Mouse (Mus musculus): ENCODE data around the gene Elmo1. TPM values are rescaled to one million over a fixed set of nuclear protein-coding genes. Genes with fewer than 3 reads are reported as not detected.
A peak's percentile ranks its signal among the peaks of the same experiment; 100 is the strongest.

Gene Elmo1
- polyA plus RNA-seq, 1 experiment: 1.7 TPM

DNA sequence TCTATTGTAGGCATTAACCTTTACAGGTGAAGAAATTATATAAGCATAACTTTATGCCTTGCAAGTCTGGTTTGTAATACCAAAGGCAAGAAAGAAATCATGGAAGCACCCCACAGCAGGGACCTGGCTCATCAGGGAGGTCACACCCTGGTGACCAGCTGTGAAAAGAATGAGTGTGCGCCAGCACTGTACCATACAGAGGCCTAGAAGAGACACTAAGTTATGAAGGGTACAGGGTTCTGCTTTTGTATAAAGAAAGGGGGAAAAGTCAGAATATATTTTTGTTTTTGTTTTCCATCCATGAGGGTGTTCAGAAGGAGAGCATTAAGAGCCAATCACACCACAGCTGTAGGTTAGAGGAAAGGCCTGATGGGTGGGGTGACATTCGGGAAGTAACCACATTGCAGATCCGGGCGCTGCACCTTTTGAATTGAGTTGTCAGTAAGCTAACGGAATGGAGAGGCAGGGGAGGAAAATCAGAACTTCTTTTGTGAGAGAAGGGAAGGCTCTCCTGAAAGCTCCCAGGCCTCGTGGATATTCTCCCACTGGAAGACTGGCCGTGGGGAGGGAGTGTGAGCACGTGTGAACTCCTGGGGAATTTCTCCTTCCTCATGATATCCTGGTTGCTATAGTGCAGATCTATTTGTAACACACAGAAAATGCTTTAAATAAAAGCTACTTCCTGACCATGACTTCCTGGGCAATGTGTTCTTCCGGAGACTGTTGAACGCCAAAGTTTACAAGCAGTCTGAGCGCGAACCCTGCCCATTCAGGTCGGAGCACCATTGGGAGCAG, 94.0 kb downstream of the Elmo1 start:
- H3K27ac ChIP-seq (replicated peaks; ENCODE audit: low read depth, low read length): peak overlapping the region; percentile 64
- peaks cover 66% of the 10 kb centered on the region for H3K4me1 ChIP-seq (ENCODE audit: control insufficient read depth, insufficient read depth, insufficient read length, low read length)
- peak overlapping the region; percentile 17 for H3K4me3 ChIP-seq (ENCODE audit: insufficient read depth, low read depth, low read length)

DNA sequence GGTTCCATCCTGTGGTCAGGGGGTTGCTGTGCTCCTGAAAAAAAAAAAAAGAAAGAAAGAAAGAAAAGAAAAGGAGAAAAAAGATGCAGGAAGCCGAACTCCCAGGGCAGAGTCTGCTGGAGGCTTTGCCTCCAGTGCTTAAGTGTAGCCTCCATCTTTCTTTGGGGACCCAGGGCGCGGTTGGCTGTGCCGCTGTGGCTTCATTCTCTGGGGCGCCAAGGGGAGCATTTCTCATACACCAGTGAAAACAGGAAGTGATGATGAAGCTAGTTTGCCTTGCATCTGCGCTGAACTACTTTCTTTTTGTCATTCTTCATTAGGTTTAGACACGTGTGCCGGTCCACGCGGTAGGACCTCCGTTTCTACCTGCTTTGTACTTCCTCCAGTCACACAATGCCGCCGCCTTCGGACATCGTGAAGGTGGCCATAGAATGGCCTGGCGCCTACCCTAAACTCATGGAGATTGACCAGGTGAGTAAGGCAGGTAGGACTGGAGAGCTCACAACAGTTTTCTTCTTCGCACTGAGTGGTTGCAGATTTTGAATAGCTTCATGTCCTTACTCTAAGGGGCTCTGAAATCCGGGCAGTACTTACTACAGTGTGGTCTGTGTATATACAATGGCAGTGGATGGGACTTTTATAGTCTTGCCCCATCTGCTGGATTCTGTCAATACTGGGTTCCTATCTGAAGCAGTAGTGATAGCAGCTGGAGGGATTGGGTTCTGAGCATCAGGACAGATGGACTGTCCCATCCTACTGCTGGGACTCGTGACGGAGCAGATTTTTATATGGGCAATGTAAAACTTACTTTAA, 94.8 kb downstream of the Elmo1 start:
- Histone ChIP-seq H3K4me3 (ENCODE audit: insufficient read depth, low read depth, low read length) (peak overlapping the region; percentile 17), H3K27ac (replicated peaks; ENCODE audit: low read depth, low read length) (peak overlapping the region; percentile 64), H3K4me1 (ENCODE audit: control insufficient read depth, insufficient read depth, insufficient read length, low read length) (peaks cover 65% of the 10 kb centered on the region)

DNA sequence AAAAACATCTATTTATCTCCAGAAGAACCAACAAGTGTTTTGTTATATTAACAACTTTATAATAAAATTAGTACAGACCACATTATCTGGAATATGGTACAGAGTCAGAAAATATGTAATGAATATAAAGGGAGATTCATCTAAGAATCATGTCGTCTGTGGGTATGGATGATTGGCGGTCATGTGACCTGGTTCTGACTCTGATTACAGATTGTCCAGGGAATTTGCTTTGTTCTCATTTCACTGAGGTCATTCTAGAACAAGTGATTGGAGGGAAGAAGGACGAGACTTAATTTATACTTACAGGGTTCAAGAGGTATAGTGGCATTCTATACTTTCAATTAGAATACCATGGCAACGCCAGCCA, 95.4 kb downstream of the Elmo1 start:
- Histone ChIP-seq H3K27ac (replicated peaks; ENCODE audit: low read depth, low read length) (no peak overlapping the region), H3K4me3 (ENCODE audit: insufficient read depth, low read depth, low read length) (no peak overlapping the region), H3K4me1 (ENCODE audit: control insufficient read depth, insufficient read depth, insufficient read length, low read length) (peaks cover 60% of the 10 kb centered on the region)

DNA sequence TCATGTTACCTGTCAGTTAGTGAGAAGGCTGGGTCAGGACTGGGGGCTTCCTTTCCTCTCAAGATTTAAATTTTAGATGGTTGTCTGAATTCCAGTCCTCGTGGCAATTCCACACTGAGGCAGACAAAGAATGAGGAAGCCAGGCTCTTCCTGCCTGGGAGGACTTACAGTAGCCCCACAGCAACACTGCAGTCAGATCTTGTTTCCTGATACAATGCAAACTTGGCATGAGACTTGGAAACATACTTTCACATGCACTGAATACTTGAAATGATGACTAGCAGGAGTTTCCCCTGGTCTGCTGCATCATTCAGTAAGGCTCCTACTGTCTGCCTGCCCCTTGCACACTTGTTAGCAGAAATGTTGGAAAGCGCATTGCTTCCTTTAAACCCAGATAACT, 97.3 kb downstream of the Elmo1 start:
- no peak overlapping the region for H3K4me3 ChIP-seq (ENCODE audit: insufficient read depth, low read depth, low read length)
- H3K27ac ChIP-seq (replicated peaks; ENCODE audit: low read depth, low read length): no peak overlapping the region; the same call in 1 of the 2 replicates
- H3K4me1 ChIP-seq (ENCODE audit: control insufficient read depth, insufficient read depth, insufficient read length, low read length): peaks cover 50% of the 10 kb centered on the region

DNA sequence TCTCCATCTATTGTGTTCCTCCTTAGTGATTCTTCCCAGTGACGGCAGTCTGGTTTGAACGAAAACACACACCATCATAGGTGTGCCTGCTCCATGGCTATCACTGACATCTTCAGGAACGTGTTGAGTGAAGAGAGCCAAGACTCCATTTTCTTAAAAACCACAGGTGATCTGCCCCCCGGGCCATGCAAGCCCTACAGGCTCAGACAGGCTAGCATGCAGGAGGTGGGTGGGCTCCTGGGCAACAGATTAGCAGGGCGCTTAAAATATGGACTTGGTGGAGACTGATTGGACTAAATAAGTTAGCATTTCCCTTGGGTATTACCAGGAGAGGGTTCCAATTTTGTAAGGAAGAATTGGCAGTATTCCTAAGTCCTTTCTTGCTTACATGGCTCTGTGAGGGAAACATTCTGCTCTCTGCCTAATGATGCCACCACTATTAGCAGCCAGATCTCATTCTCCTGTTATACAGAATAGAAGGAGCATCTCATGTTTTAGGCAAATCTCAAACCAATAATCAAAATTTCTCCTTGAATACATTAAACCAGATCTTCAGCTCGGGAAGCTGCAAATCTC, 101.7 kb downstream of the Elmo1 start:
- no peak overlapping the region for H3K27ac ChIP-seq (replicated peaks; ENCODE audit: low read depth, low read length)
- H3K4me1 ChIP-seq (ENCODE audit: control insufficient read depth, insufficient read depth, insufficient read length, low read length): peaks cover 20% of the 10 kb centered on the region; the same call in 1 of the 2 replicates
- no peak overlapping the region for H3K4me3 ChIP-seq (ENCODE audit: insufficient read depth, low read depth, low read length)

DNA sequence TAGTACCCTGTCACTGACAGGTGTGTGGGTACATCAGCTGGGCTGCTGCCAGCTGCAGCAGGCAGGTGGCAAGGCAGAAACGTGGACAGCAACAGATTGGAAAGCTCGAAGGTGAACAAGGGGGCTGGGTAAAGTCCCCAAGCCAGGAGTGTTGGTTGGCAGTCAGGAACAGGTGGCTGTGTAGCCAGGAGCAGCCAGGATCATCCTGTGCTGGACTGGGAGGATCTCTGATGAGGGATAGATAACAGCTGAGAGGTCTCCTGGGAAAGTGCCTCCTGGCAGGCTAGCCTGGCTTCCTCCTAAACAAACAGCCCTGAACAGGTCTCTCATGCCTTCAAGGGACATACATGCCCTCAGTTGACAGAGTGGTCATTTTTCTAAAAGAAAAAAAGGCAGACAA, 110.2 kb downstream of the Elmo1 start:
- H3K4me3 ChIP-seq (ENCODE audit: insufficient read depth, low read depth, low read length): no peak overlapping the region
- H3K4me1 ChIP-seq (ENCODE audit: control insufficient read depth, insufficient read depth, insufficient read length, low read length): 0 out of 2 replicates have a peak, but pooled peaks cover 4% of the 10 kb centered on the region
- no peak overlapping the region for H3K27ac ChIP-seq (replicated peaks; ENCODE audit: low read depth, low read length)

DNA sequence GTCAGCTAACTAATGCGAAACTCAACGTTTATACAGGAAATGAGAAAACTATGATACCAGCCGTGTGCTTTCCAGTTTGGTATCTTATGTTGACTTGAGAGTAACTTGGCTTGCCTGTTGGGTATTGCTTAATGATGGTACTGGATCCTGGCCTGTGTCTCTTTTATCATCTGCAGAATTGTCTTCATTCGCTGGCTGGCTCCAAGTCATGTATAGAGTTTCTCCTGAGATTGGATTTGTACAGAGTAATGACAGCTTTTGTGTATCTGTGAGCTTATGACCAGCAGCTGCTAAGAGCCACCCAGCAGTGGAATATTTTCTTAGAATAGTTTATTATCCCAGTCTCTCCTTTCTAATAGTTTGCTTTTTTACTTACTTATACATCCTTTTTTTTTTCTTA, 112.2 kb downstream of the Elmo1 start:
- 0 out of 2 replicates have a peak, but pooled peaks cover 4% of the 10 kb centered on the region for H3K4me1 ChIP-seq (ENCODE audit: control insufficient read depth, insufficient read depth, insufficient read length, low read length)
- H3K4me3 ChIP-seq (ENCODE audit: insufficient read depth, low read depth, low read length): no peak overlapping the region
- H3K27ac ChIP-seq (replicated peaks; ENCODE audit: low read depth, low read length): no peak overlapping the region

DNA sequence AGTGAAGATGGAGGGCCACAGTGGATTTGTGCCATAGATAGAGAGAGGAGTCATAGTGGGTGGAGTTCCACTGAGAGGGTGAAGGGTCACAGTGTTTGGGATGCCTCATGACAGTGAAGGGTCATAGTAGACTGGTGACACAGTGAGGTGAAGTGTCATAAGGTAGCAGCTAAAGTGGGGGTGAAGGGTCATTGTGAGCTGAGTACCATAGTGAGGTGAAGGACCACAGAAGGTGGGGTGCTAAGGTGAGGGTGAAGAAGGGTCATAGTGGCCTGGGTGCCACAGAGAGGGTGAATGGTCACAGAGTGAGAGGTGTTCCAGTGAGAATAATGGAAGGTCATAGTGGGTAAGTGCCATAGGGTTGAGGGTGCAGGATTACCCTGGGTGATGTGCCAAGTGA, 113.8 kb downstream of the Elmo1 start:
- H3K4me1 ChIP-seq (ENCODE audit: control insufficient read depth, insufficient read depth, insufficient read length, low read length): 0 out of 2 replicates have a peak, but pooled peaks cover 8% of the 10 kb centered on the region
- H3K4me3 ChIP-seq (ENCODE audit: insufficient read depth, low read depth, low read length): no peak overlapping the region
- no peak overlapping the region for H3K27ac ChIP-seq (replicated peaks; ENCODE audit: low read depth, low read length)

DNA sequence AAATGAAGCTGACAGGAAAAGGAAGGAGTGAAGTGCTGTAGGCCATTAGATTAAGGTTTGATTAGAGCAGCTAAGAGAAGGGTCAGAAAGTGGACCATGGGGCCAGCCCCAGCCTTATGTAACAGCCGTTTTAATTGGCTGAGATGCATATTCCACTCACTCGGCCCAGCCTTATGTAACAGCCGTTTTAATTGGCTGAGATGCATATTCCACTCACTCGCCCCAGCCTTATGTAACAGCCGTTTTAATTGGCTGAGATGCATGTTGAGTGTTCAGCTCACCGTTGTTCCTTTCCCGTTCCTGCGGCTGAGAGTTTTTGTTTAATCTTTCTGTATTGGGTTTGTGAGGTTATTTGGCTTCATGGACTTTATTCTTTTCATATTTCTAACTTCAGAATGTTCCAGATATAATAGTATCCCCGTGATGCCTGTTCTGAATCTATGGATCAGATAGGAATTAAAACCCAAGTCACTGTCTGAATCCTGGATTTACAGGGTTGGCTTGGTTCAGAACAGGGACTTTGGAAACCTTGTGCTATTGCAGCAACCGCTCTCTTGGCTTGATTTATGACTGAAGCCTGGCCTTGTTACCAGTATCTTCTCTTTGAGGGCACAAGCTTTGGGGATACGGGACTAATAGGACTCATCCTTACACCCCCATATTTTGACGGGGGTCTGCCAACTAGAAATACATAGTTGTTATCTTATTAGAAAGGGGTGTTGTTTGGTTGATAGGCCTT, 114.8 kb downstream of the Elmo1 start:
- 0 out of 2 replicates have a peak, but pooled peaks cover 8% of the 10 kb centered on the region for H3K4me1 ChIP-seq (ENCODE audit: control insufficient read depth, insufficient read depth, insufficient read length, low read length)
- no peak overlapping the region for H3K4me3 ChIP-seq (ENCODE audit: insufficient read depth, low read depth, low read length)
- H3K27ac ChIP-seq (replicated peaks; ENCODE audit: low read depth, low read length): no peak overlapping the region

DNA sequence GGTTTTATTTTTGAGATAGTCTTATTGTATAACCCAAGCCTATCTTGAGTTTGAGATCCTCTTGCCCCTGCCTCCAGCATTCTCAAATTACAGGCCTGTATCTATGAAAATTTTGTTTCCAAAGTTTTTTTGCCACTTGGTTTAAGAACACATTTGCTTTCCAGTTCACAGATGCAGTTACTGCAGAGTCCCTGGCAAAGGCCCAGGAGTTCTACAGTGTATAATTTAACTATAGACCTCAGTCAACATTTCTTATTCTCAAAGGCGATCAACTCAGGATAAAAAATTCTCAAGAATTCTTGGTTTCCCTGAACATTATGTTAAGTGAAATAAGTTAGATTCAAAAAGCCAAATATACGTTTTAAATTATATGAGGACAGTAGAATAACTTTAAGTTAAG, 115.3 kb downstream of the Elmo1 start:
- Histone ChIP-seq H3K4me1 (ENCODE audit: control insufficient read depth, insufficient read depth, insufficient read length, low read length) (0 out of 2 replicates have a peak, but pooled peaks cover 4% of the 10 kb centered on the region), H3K27ac (replicated peaks; ENCODE audit: low read depth, low read length) (no peak overlapping the region), H3K4me3 (ENCODE audit: insufficient read depth, low read depth, low read length) (no peak overlapping the region)

DNA sequence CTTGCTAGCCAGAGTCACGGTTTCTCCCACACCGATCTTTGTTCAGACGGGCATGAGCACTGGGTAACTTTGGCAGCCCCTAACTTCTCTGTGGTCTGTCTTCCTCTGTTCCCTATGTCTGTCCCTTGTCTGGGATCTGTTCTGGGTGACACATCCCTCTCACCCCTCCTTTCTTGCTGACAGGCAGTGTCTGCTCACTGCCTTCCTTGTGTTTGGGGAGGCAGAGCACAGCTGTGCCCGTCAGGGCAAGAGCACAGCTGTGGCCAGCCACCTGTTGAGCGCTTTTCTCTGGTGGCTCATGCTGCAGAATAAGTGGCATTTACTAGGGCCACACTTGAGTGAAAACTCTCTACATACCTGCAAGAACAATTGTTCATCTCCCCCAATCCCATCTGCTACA, 116.7 kb downstream of the Elmo1 start:
- H3K4me3 ChIP-seq (ENCODE audit: insufficient read depth, low read depth, low read length): no peak overlapping the region
- H3K27ac ChIP-seq (replicated peaks; ENCODE audit: low read depth, low read length): no peak overlapping the region

DNA sequence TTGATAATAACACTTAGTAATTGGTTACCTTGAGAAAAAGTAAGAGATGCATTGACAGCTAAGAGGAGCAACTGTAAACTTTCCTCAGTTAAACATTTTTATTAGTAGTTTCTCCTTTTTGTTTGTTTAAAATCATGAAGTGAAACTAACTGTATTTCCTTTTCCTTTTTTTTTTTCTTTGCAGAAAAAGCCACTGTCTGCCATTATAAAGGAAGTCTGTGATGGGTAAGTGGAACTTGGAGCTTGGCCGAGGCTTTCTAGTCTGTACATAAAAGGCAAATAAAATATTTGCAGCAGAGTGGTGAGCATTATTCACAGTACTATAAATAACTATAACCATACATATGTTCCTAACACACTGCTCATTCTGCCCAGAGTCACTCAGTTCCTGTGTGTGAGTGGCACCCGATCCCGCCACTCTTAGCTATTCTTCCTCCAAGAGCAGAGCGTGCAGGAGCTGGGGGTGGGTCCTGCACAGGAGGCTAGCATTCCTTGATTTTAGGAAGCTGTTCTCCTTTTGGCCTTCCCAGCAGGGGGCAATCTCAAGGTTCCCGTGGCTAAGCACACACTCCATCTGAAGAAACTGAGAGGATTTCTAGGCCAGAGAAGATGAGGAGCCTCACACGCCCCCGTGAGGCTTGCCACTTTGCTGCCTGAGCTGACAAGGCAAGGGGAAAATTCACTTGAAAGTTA, 117.7 kb downstream of the Elmo1 start:
- Histone ChIP-seq H3K27ac (replicated peaks; ENCODE audit: low read depth, low read length) (no peak overlapping the region; the same call in 1 of the 2 replicates), H3K4me1 (ENCODE audit: control insufficient read depth, insufficient read depth, insufficient read length, low read length) (0 out of 2 replicates have a peak, but pooled peaks cover 4% of the 10 kb centered on the region), H3K4me3 (ENCODE audit: insufficient read depth, low read depth, low read length) (no peak overlapping the region)

More for the DNA sequence above, 116.7 kb downstream of the Elmo1 start:
- 0 out of 2 replicates have a peak, but pooled peaks cover 4% of the 10 kb centered on the region for H3K4me1 ChIP-seq (ENCODE audit: control insufficient read depth, insufficient read depth, insufficient read length, low read length)

DNA sequence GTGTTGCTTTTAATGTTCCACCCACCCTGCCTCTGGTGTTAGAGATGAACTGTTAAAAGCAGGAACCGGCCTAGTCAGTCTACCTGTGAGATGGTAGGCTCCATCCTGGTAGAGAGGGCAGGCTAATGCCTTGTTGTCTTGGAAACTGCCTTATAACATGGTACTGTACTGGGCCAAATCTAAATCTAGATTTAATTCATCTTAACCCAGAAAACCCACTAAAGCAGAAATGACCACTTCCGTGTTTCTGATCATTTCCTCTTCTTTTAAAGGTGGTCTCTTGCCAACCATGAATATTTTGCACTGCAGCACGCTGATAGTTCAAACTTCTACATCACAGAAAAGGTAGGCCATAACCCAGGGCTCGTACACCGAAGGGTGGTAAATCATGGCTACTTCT, 118.5 kb downstream of the Elmo1 start:
- Histone ChIP-seq H3K4me3 (ENCODE audit: insufficient read depth, low read depth, low read length) (no peak overlapping the region), H3K27ac (replicated peaks; ENCODE audit: low read depth, low read length) (no peak overlapping the region), H3K4me1 (ENCODE audit: control insufficient read depth, insufficient read depth, insufficient read length, low read length) (0 out of 2 replicates have a peak, but pooled peaks cover 4% of the 10 kb centered on the region)

DNA sequence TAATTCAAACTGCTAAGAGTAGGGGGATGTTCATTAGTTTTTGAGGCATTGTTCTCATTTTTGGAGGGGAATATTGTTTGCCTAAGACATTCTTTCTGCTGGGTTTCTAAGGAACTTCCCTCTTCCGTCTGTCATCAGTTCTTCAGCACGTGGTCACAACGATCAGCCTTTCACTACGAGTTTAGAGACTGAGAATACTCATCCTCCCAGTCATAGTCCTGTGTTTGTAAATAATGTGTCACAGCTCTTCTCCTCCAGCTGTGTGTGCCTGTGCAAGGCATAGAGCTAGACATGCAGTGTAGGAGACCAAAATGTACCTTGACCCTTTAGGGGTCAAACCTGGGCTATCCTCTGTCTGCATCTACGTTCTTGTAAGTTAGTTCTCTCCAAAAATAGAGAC, 121.4 kb downstream of the Elmo1 start:
- no peak overlapping the region for H3K27ac ChIP-seq (replicated peaks; ENCODE audit: low read depth, low read length)
- H3K4me3 ChIP-seq (ENCODE audit: insufficient read depth, low read depth, low read length): no peak overlapping the region
- H3K4me1 ChIP-seq (ENCODE audit: control insufficient read depth, insufficient read depth, insufficient read length, low read length): 0 out of 2 replicates have a peak, but pooled peaks cover 4% of the 10 kb centered on the region
